Mouse (Mus musculus): ENCODE data around the gene Fnip2. TPM values are rescaled to one million over a fixed set of nuclear protein-coding genes. Genes with fewer than 3 reads are reported as not detected.

Fnip2 gene
- polyA plus RNA-seq, 1 experiment from 2014 or later: 6.4 TPM

- no peaks in the 10 kb centered on the region for H3K27me3 ChIP-seq
- H3K4me2 ChIP-seq: no peak overlapping the region
- no peak overlapping the region for H3K4me3 ChIP-seq (replicated peaks)
- no peaks in the 10 kb centered on the region for H3K9me3 ChIP-seq
- ATAC-seq (ENCODE audit: insufficient number of reproducible peaks, insufficient read depth, low FRiP score, low TSS enrichment, low read depth): no peak
- H3K4me1 ChIP-seq (replicated peaks): no peaks in the 10 kb centered on the region; the same call in 1 of the 2 replicates
- H3K36me3 ChIP-seq: no peaks in the 10 kb centered on the region
- H3K27ac ChIP-seq: no peak overlapping the region
- 28% methylated on average over 6 of the region's 6 CpGs for WGBS
- H3K9ac ChIP-seq (replicated peaks): no peak overlapping the region
These were observed 25.0 kb downstream of the Fnip2 start for GRCm38 (mm10) chr3:79542585-79542984.

DNA sequence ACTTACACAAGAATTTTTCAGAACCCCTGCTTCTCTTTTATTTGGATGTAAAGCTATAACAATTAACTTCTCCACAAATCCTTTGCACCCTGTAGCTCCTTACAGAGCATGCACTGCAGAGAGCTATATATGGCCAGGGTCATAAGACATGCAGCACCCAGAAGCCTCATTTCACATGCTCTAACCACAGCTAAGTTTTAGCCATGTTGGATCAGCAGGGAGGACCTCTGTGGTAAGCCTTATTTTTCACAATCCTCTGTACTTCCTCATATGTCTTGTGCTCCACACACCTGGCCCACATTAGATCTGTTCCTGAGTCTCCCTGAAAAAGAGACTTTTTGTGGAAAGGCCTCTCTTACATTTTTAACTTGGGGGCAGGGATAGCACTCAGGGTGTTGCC lies 27.9 kb downstream of the Fnip2 start:
- H3K4me1 ChIP-seq (replicated peaks): no peaks in the 10 kb centered on the region; the same call in 1 of the 2 replicates
- H3K9me3 ChIP-seq: no peaks in the 10 kb centered on the region
- H3K4me3 ChIP-seq (replicated peaks): no peak overlapping the region
- no peak overlapping the region for H3K27ac ChIP-seq
- H3K36me3 ChIP-seq: no peaks in the 10 kb centered on the region
- H3K27me3 ChIP-seq: no peaks in the 10 kb centered on the region
- no peak overlapping the region for H3K4me2 ChIP-seq
- ATAC-seq (ENCODE audit: insufficient number of reproducible peaks, insufficient read depth, low FRiP score, low TSS enrichment, low read depth): no peak
- no peak overlapping the region for H3K9ac ChIP-seq (replicated peaks)

GRCm38 (mm10) chr3:79539124-79539523 lies 28.5 kb downstream of the Fnip2 start:
- Histone ChIP-seq H3K4me3 (replicated peaks) (no peak overlapping the region), H3K9ac (replicated peaks) (no peak overlapping the region), H3K36me3 (no peaks in the 10 kb centered on the region), H3K4me2 (no peak overlapping the region), H3K9me3 (no peaks in the 10 kb centered on the region), H3K4me1 (replicated peaks) (no peaks in the 10 kb centered on the region; the same call in 1 of the 2 replicates), H3K27ac (no peak overlapping the region), H3K27me3 (no peaks in the 10 kb centered on the region)
- 87% methylated on average over 3 of the region's 3 CpGs for WGBS
- no peak for ATAC-seq (ENCODE audit: insufficient number of reproducible peaks, insufficient read depth, low FRiP score, low TSS enrichment, low read depth)

DNA sequence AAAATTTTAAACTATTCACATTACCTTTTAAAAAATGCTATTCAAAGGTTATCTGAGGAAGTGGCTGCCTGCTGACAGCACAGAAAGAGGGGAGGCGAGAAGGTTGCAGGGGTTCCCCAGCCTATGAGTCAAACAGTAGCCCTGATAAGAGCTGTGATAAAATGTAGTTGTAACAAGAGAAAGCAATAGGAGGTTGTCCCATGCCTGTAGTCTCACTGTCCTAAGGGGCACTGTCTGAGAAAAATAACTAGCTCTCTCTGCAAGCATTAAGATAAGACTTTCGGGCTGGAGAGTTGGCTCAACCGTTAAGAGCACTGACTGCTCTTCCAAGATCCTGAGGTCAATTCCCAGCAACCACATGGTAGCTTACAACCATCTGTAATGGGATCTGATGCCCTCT lies 29.3 kb downstream of the Fnip2 start:
- Histone ChIP-seq H3K9me3 (no peaks in the 10 kb centered on the region), H3K27me3 (no peaks in the 10 kb centered on the region), H3K4me2 (no peak overlapping the region), H3K27ac (no peak overlapping the region), H3K4me3 (replicated peaks) (no peak overlapping the region), H3K4me1 (replicated peaks) (no peaks in the 10 kb centered on the region; the same call in 1 of the 2 replicates), H3K36me3 (no peaks in the 10 kb centered on the region), H3K9ac (replicated peaks) (no peak overlapping the region)
- no peak for ATAC-seq (ENCODE audit: insufficient number of reproducible peaks, insufficient read depth, low FRiP score, low TSS enrichment, low read depth)
- 91% methylated on average over 3 of the region's 3 CpGs for WGBS

DNA sequence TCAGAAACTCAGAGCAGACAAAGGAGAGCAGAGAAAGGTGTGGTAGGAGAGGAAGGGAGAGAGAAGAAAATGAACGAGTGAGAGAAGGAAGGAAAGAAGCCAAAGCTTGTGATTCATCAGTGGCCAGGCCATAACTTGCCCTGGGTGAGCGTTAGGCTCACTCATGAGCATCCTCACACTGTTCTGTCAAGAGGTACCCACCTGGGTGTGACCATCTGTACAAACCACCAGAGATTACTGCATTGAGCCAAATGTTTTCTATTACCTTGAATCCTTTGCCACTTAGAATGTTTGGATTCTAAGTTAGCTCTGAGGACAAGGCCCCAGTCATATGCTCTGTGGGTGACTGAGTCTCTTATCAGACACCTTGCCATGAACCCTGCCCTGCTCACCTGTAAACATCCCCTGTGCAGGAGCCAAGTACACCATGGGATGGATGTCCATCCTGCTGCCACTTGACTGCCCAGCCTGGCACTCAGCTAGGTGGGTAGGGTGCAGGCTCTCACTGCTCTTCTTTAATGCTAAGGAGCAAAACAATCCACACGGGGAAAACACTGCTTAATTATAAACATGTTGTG lies 29.9 kb downstream of the Fnip2 start:
- Histone ChIP-seq H3K27me3 (no peaks in the 10 kb centered on the region), H3K4me3 (replicated peaks) (no peak overlapping the region), H3K36me3 (no peaks in the 10 kb centered on the region), H3K27ac (no peak overlapping the region), H3K9ac (replicated peaks) (no peak overlapping the region), H3K9me3 (no peaks in the 10 kb centered on the region), H3K4me2 (no peak overlapping the region), H3K4me1 (replicated peaks) (no peaks in the 10 kb centered on the region; the same call in 1 of the 2 replicates)
- no peak for ATAC-seq (ENCODE audit: insufficient number of reproducible peaks, insufficient read depth, low FRiP score, low TSS enrichment, low read depth)
- 62% methylated on average over 3 of the region's 3 CpGs for WGBS

- no peak for ATAC-seq (ENCODE audit: insufficient number of reproducible peaks, insufficient read depth, low FRiP score, low TSS enrichment, low read depth)
- Histone ChIP-seq H3K4me1 (replicated peaks) (0 out of 2 replicates have a peak, but pooled peaks cover under 1% of the 10 kb centered on the region), H3K9ac (replicated peaks) (no peak overlapping the region), H3K27me3 (no peaks in the 10 kb centered on the region), H3K4me2 (no peak overlapping the region), H3K36me3 (no peaks in the 10 kb centered on the region), H3K9me3 (no peaks in the 10 kb centered on the region), H3K4me3 (replicated peaks) (no peak overlapping the region), H3K27ac (no peak overlapping the region)
- WGBS: 85% methylated on average over 7 of the region's 7 CpGs
These were observed 30.6 kb downstream of the Fnip2 start for GRCm38 (mm10) chr3:79537023-79537422.

DNA sequence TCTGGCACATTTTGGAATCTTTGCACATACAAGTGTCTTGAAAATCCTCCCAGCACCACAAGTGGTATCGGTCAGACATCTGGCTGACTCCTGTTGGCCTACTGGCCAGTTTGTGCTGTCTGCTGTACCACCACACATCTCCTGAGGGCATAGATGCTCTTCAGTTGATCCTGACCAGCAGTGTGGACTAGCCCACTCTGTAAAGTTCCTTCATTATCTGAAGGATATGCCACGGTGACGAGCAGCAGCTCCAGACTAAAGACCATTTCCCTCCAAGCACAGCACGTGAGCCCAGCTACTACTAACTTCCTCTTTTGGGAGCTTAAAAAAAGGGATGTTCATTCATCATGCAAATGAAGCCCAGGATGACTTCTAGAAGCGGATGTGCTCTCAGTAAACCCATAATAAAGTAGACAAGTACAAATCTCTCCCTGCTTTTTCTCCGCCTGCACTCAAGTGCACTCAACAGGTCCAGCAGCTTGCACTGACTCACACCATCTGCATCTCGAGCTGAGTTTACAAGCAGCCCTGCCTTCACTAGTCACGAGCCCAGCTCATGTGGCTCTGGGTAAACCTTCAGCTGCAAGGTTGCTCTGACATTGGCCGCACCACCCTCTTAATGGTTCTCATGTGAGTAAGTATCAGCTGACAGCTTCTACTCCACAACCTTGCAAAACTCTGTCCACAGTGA lies 35.9 kb downstream of the Fnip2 start:
- Histone ChIP-seq H3K36me3 (no peaks in the 10 kb centered on the region), H3K27me3 (no peaks in the 10 kb centered on the region), H3K4me1 (replicated peaks) (peaks cover 12% of the 10 kb centered on the region; the same call in 1 of the 2 replicates), H3K9ac (replicated peaks) (no peak overlapping the region), H3K9me3 (no peaks in the 10 kb centered on the region), H3K27ac (no peak overlapping the region), H3K4me2 (no peak overlapping the region), H3K4me3 (replicated peaks) (no peak overlapping the region)
- WGBS: 59% methylated on average over 9 of the region's 9 CpGs
- no peak for ATAC-seq (ENCODE audit: insufficient number of reproducible peaks, insufficient read depth, low FRiP score, low TSS enrichment, low read depth)

- WGBS: 79% methylated on average over 6 of the region's 6 CpGs
- no peak overlapping the region for H3K9ac ChIP-seq (replicated peaks)
- no peaks in the 10 kb centered on the region for H3K27me3 ChIP-seq
- no peaks in the 10 kb centered on the region for H3K9me3 ChIP-seq
- no peak overlapping the region for H3K27ac ChIP-seq
- no peaks in the 10 kb centered on the region for H3K36me3 ChIP-seq
- H3K4me3 ChIP-seq (replicated peaks): no peak overlapping the region
- H3K4me2 ChIP-seq: no peak overlapping the region
- H3K4me1 ChIP-seq (replicated peaks): peaks cover 12% of the 10 kb centered on the region; the same call in 1 of the 2 replicates
- no peak for ATAC-seq (ENCODE audit: insufficient number of reproducible peaks, insufficient read depth, low FRiP score, low TSS enrichment, low read depth)
These were observed 38.0 kb downstream of the Fnip2 start for GRCm38 (mm10) chr3:79529499-79530096.

- no peak overlapping the region for H3K4me3 ChIP-seq (replicated peaks)
- 52% methylated on average over 8 of the region's 8 CpGs for WGBS
- H3K4me1 ChIP-seq (replicated peaks): peaks cover 12% of the 10 kb centered on the region; the same call in 1 of the 2 replicates
- no peak overlapping the region for H3K4me2 ChIP-seq
- H3K27me3 ChIP-seq: no peaks in the 10 kb centered on the region
- no peaks in the 10 kb centered on the region for H3K36me3 ChIP-seq
- H3K27ac ChIP-seq: no peak overlapping the region
- no peaks in the 10 kb centered on the region for H3K9me3 ChIP-seq
- H3K9ac ChIP-seq (replicated peaks): no peak overlapping the region
- no peak for ATAC-seq (ENCODE audit: insufficient number of reproducible peaks, insufficient read depth, low FRiP score, low TSS enrichment, low read depth)
These were observed 39.1 kb downstream of the Fnip2 start for GRCm38 (mm10) chr3:79528451-79528850.

GRCm38 (mm10) chr3:79527921-79528320 lies 39.7 kb downstream of the Fnip2 start:
- no peak overlapping the region for H3K4me3 ChIP-seq (replicated peaks)
- no peaks in the 10 kb centered on the region for H3K36me3 ChIP-seq
- no peak overlapping the region for H3K4me2 ChIP-seq
- WGBS: 81% methylated on average over 8 of the region's 8 CpGs
- no peaks in the 10 kb centered on the region for H3K27me3 ChIP-seq
- H3K27ac ChIP-seq: no peak overlapping the region
- H3K9ac ChIP-seq (replicated peaks): no peak overlapping the region
- no peak for ATAC-seq (ENCODE audit: insufficient number of reproducible peaks, insufficient read depth, low FRiP score, low TSS enrichment, low read depth)
- no peaks in the 10 kb centered on the region for H3K9me3 ChIP-seq
- peaks cover 12% of the 10 kb centered on the region; the same call in 1 of the 2 replicates for H3K4me1 ChIP-seq (replicated peaks)

DNA sequence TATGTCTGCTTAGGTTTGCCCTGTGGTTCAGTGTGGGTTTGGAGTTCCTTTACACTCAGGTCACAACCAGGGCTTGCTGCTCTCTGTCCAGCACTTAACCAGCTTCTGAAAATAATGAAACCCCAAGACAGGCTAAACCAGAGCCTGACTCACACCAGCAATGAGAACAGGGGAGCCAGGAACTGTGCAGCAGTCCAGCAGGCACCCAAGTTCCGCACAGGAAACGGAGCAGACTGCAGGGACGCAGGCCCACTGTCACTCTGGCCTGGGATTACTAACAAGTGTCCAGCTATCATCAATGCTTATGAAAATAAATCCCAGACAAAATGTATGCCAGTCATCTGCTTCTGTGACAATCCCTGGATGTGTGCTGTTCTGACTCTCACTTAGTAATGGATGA lies 40.1 kb downstream of the Fnip2 start:
- 80% methylated on average over 3 of the region's 3 CpGs for WGBS
- Histone ChIP-seq H3K27ac (no peak overlapping the region), H3K9ac (replicated peaks) (no peak overlapping the region), H3K4me1 (replicated peaks) (peaks cover 12% of the 10 kb centered on the region; the same call in 1 of the 2 replicates), H3K4me2 (no peak overlapping the region), H3K4me3 (replicated peaks) (no peak overlapping the region), H3K27me3 (no peaks in the 10 kb centered on the region), H3K36me3 (no peaks in the 10 kb centered on the region), H3K9me3 (no peaks in the 10 kb centered on the region)
- ATAC-seq (ENCODE audit: insufficient number of reproducible peaks, insufficient read depth, low FRiP score, low TSS enrichment, low read depth): no peak
